Mouse (Mus musculus): ENCODE measurements around the gene Klk12.

- no peak for TF ChIP-seq CTCF (IDR thresholded peaks at IDR 0.05; ENCODE audit: borderline replicate concordance, extremely low read depth, insufficient read depth, insufficient read length)
- TF ChIP-seq POLR2A (IDR thresholded peaks at IDR 0.05; ENCODE audit: borderline replicate concordance, extremely low read depth, insufficient read depth, insufficient read length, poor library complexity, severe bottlenecking), result no peak
These were observed 9.7 kb downstream of the Klk12 start for GRCm38 (mm10) chr7:43778176-43778970.

Data from brain, embryonic 14.5 days (tissue).